Mouse (Mus musculus): ENCODE data around the gene Lrrfip2. TPM values are rescaled to one million over a fixed set of nuclear protein-coding genes. Genes with fewer than 3 reads are reported as not detected.

Gene Lrrfip2
- total RNA-seq, 2 experiments from 2014 or later, result 48.8 to 58.4 TPM

GRCm38 (mm10) chr9:111211122-111212041 is 94.0 kb downstream of the Lrrfip2 start:
- DNase-seq (ENCODE audit: low spot score in 2 of 2), result no peak

GRCm38 (mm10) chr9:111213501-111213900 is 96.1 kb downstream of the Lrrfip2 start:
- no peak for DNase-seq (ENCODE audit: low spot score in 2 of 2)

- DNase-seq (ENCODE audit: low spot score in 2 of 2), result no peak
Observed at GRCm38 (mm10) chr9:111216424-111216823, 99.0 kb downstream of the Lrrfip2 start.

- DNase-seq (ENCODE audit: low spot score in 2 of 2), result no peak
Observed at GRCm38 (mm10) chr9:111220551-111221080, 103.2 kb downstream of the Lrrfip2 start.

GRCm38 (mm10) chr9:111221580-111221979 is 104.2 kb downstream of the Lrrfip2 start:
- DNase-seq (ENCODE audit: low spot score in 2 of 2), result no peak

- no peak for DNase-seq (ENCODE audit: low spot score in 2 of 2)
Observed at GRCm38 (mm10) chr9:111223406-111223805, 106.0 kb downstream of the Lrrfip2 start.

- DNase-seq (ENCODE audit: low spot score in 2 of 2), result no peak
Observed at GRCm38 (mm10) chr9:111228446-111228845, 111.1 kb downstream of the Lrrfip2 start.

GRCm38 (mm10) chr9:111234701-111235100 is 117.3 kb downstream of the Lrrfip2 start:
- no peak for DNase-seq (ENCODE audit: low spot score in 2 of 2)

- no peak for DNase-seq (ENCODE audit: low spot score in 2 of 2)
Observed at GRCm38 (mm10) chr9:111237726-111238125, 120.3 kb downstream of the Lrrfip2 start.

- peak in 1 of 2 experiments; percentile 20 for DNase-seq (ENCODE audit: low spot score in 2 of 2)
Observed at GRCm38 (mm10) chr9:111239821-111240220, 122.4 kb downstream of the Lrrfip2 start.

GRCm38 (mm10) chr9:111243384-111243783 is 126.0 kb downstream of the Lrrfip2 start:
- DNase-seq (ENCODE audit: low spot score in 2 of 2), result no peak

- DNase-seq (ENCODE audit: low spot score in 2 of 2), result no peak
Observed at GRCm38 (mm10) chr9:111245546-111245945, 128.2 kb downstream of the Lrrfip2 start.

GRCm38 (mm10) chr9:111247682-111248246 is 130.4 kb downstream of the Lrrfip2 start:
- no peak for DNase-seq (ENCODE audit: low spot score in 2 of 2)

- DNase-seq (ENCODE audit: low spot score in 2 of 2), result no peak
Observed at GRCm38 (mm10) chr9:111252161-111252869, 134.9 kb downstream of the Lrrfip2 start.

- DNase-seq (ENCODE audit: low spot score in 2 of 2), result no peak
Observed at GRCm38 (mm10) chr9:111260360-111260985, 143.1 kb downstream of the Lrrfip2 start.

GRCm38 (mm10) chr9:111261356-111261755 is 144.0 kb downstream of the Lrrfip2 start:
- no peak for DNase-seq (ENCODE audit: low spot score in 2 of 2)

GRCm38 (mm10) chr9:111267998-111268397 is 150.6 kb downstream of the Lrrfip2 start:
- no peak for DNase-seq (ENCODE audit: low spot score in 2 of 2)

- no peak for DNase-seq (ENCODE audit: low spot score in 2 of 2)
Observed at GRCm38 (mm10) chr9:111270606-111271005, 153.2 kb downstream of the Lrrfip2 start.

GRCm38 (mm10) chr9:111271056-111271433 is 153.7 kb downstream of the Lrrfip2 start:
- DNase-seq (ENCODE audit: low spot score in 2 of 2), result no peak

GRCm38 (mm10) chr9:111271434-111272160 is 154.2 kb downstream of the Lrrfip2 start, which contains the start of the genes Mlh1 and Epm2aip1:
Gene Mlh1, minus strand, starts transcription at chr9:111271791.
Gene Epm2aip1, plus strand, starts transcription at chr9:111271929.
- peak; percentile 92 to 97 for DNase-seq (ENCODE audit: low spot score in 2 of 2)
